Mouse (Mus musculus) erythroblast, embryonic 14.5 days (primary cell): ENCODE data around the gene Med15.

Experiments used
- GATA1 ChIP-seq: IDR thresholded peaks from 2 replicates; pipeline ENCODE4 v1.6.1; 2012; ENCODE audit warnings: low read length, inconsistent platforms, mixed read lengths
- TAL1 ChIP-seq: IDR thresholded peaks from 3 replicates; pipeline ENCODE4 v1.6.1; 2012; ENCODE audit warnings: low read length, inconsistent platforms, mixed read lengths

DNA sequence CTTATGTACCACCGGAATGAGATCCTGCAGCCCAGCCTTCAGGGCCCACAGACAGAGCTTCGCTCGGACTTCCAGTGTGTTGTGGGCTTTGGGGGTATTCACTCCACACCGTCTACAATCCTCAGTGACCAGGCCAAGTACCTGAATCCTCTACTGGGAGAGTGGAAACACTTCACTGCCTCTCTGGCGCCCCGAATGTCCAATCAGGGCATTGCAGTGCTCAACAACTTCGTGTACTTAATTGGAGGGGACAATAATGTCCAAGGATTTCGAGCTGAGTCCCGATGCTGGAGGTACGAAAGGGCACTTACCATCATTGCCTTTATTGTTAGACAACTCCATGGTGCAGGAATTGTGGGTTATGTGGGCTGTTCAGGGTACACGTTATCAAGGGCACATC lies 44.1 kb upstream of the Med15 start:
- TF ChIP-seq GATA1, result no peak
- TF ChIP-seq TAL1, result no peak
